Mouse (Mus musculus) G1E (cell line): ENCODE results near the gene Fa2h.
"Not testable (repeated sequence)": the region's sequence is repeated elsewhere in the genome, so short reads cannot be mapped to it uniquely, and the experiment has no call there.

ENCODE experiments used
- CTCF ChIP-seq: IDR thresholded peaks from 2 replicates; pipeline ENCODE4 v1.5.1; 2012; ENCODE audit warnings: low read depth, low read length, inconsistent platforms, mixed read lengths
- GATA1 ChIP-seq: IDR thresholded peaks from 2 replicates; pipeline ENCODE4 v1.6.1; 2012; ENCODE audit warnings: borderline replicate concordance, low read length, inconsistent platforms, mixed read lengths

DNA sequence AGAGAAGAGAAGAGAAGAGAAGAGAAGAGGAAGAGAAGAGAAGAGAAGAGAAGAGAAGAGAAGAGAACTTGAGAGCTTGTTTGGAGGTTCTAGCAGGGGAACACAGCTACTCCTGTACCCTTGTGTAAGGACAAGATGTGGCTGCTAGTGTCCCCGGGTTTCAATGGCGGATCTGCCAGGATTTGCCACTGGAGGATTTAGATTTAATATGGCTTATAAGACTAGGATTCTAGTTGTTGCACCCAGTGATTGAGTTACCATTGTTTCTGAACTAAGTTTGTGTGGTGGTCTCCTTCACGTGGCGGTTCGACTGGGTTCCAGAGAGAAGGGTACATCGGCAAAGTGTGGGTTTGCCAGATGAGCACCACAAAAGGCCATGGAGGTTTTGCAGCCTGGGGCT is 79.7 kb downstream of the Fa2h start:
- not testable (repeated sequence) for TF ChIP-seq CTCF, GATA1
